Mouse (Mus musculus) hindbrain, embryonic 15.5 days (tissue): Measurements from ENCODE around the gene Kifc5b. TPM values are rescaled to one million over a fixed set of nuclear protein-coding genes. Genes with fewer than 3 reads are reported as not detected.
"Not testable (repeated sequence)": the region's sequence is repeated elsewhere in the genome, so short reads cannot be mapped to it uniquely, and the experiment has no call there.

Experiments used
- ATAC-seq: fragments of 200-750 bp; cut with Nextera tagmentation; 2 replicates; pipeline ENCODE4 v1.8.0; 2017; ENCODE audit warnings: low read depth, moderate number of reproducible peaks, moderate TSS enrichment; ENCODE audit not compliant: low FRiP score
- H3K27ac ChIP-seq: fragments of 300-500 bp; sonication (generic); replicated peaks from 2 replicates; pipeline ENCODE4 v1.5.1; 2015; ENCODE audit warnings: mild to moderate bottlenecking, inconsistent platforms
- H3K27me3 ChIP-seq: fragments of 300-500 bp; sonication (generic); 2 replicates; pipeline ENCODE4 v1.6.1; 2015; ENCODE audit warnings: control low read depth, inconsistent platforms
- H3K36me3 ChIP-seq: fragments of 300-500 bp; sonication (generic); 2 replicates; pipeline ENCODE4 v1.6.1; 2015; ENCODE audit warnings: control low read depth, inconsistent platforms
- H3K4me1 ChIP-seq: fragments of 300-500 bp; sonication (generic); replicated peaks from 2 replicates; pipeline ENCODE4 v1.6.1; 2015; ENCODE audit warnings: control low read depth, inconsistent platforms
- H3K4me2 ChIP-seq: fragments of 300-500 bp; sonication (generic); 2 replicates; pipeline ENCODE4 v1.6.1; 2015; ENCODE audit warnings: moderate library complexity, mild to moderate bottlenecking, inconsistent platforms
- H3K4me3 ChIP-seq: fragments of 300-500 bp; sonication (generic); 2 replicates; pipeline ENCODE4 v1.5.1; 2015; ENCODE audit warnings: mild to moderate bottlenecking, inconsistent platforms
- H3K9ac ChIP-seq: fragments of 300-500 bp; sonication (generic); 2 replicates; pipeline ENCODE4 v1.6.1; 2015; ENCODE audit warnings: inconsistent platforms
- H3K9me3 ChIP-seq: fragments of 300-500 bp; sonication (generic); 2 replicates; pipeline ENCODE4 v1.6.1; 2016; ENCODE audit warnings: control low read depth, inconsistent platforms
- WGBS: fragments of 180-500 bp; shearing (Covaris S2); methylation state at CpG from one replicate; pipeline ENCODE4 v1.1.7; 2015; 5-methylcytosine and 5-hydroxymethylcytosine counted together
- polyA plus RNA-seq: library from polyadenylated mRNA; unstranded; fragments of >200 nt; fragmentation: Nextera tagmentation; extraction: Ambion mirVana; gene quantifications from 2 replicates; pipeline ENCODE4 v1.2.1, GENCODE M21; 2015

Gene Kifc5b
- polyA plus RNA-seq, 1 experiment from 2014 or later = 3.7 TPM

- 31% methylated on average over 3 of the region's 3 CpGs for WGBS
Observed at GRCm38 (mm10) chr17:26887926-26888325, 29.0 kb upstream of the Kifc5b start.

GRCm38 (mm10) chr17:26892635-26893375 is 24.1 kb upstream of the Kifc5b start:
- ATAC-seq = peak; percentile 65; the same call in 1 of the 2 replicates
- Histone ChIP-seq H3K4me3 (no peak overlapping the region), H3K9ac (no peak overlapping the region), H3K9me3 (no peaks in the 10 kb centered on the region), H3K4me2 (no peak overlapping the region), H3K27me3 (peaks cover 7% of the 10 kb centered on the region), H3K4me1 (peaks cover 23% of the 10 kb centered on the region; the same call in 1 of the 2 replicates), H3K36me3 (no peaks in the 10 kb centered on the region), H3K27ac (no peak overlapping the region)
- 31% methylated on average over 16 of the region's 16 CpGs for WGBS

More at GRCm38 (mm10) chr17:26887926-26888325, 29.0 kb upstream of the Kifc5b start:
- Histone ChIP-seq H3K36me3 (no peaks in the 10 kb centered on the region), H3K9me3 (no peaks in the 10 kb centered on the region), H3K4me3 (no peak overlapping the region), H3K27ac (no peak overlapping the region), H3K4me2 (no peak overlapping the region), H3K9ac (no peak overlapping the region), H3K27me3 (no peaks in the 10 kb centered on the region; the same call in none of the 2 replicates), H3K4me1 (peaks cover 29% of the 10 kb centered on the region)
- ATAC-seq = no peak

- Histone ChIP-seq H3K4me1 (peaks cover 23% of the 10 kb centered on the region; the same call in 1 of the 2 replicates), H3K36me3 (no peaks in the 10 kb centered on the region), H3K27me3 (peaks cover 7% of the 10 kb centered on the region; the same call in 1 of the 2 replicates), H3K4me2 (no peak overlapping the region), H3K27ac (no peak overlapping the region), H3K9ac (no peak overlapping the region), H3K9me3 (no peaks in the 10 kb centered on the region), H3K4me3 (no peak overlapping the region)
- no peak for ATAC-seq
- 38% methylated on average over 6 of the region's 6 CpGs for WGBS
Observed at GRCm38 (mm10) chr17:26893492-26893891, 23.4 kb upstream of the Kifc5b start.

- H3K27ac ChIP-seq = no peak overlapping the region
- WGBS = 62% methylated on average over 6 of the region's 6 CpGs
- no peaks in the 10 kb centered on the region for H3K9me3 ChIP-seq
- no peak overlapping the region for H3K9ac ChIP-seq
- peaks cover 23% of the 10 kb centered on the region; the same call in 1 of the 2 replicates for H3K4me1 ChIP-seq
- ATAC-seq = no peak
- peaks cover 7% of the 10 kb centered on the region; the same call in 1 of the 2 replicates for H3K27me3 ChIP-seq
- H3K4me2 ChIP-seq = no peak overlapping the region
- no peak overlapping the region for H3K4me3 ChIP-seq
- no peaks in the 10 kb centered on the region for H3K36me3 ChIP-seq
Observed at GRCm38 (mm10) chr17:26894342-26894741, 22.5 kb upstream of the Kifc5b start.

- WGBS = 12% methylated on average over 10 of the region's 10 CpGs
- peaks cover 23% of the 10 kb centered on the region; the same call in 1 of the 2 replicates for H3K4me1 ChIP-seq
- no peak for ATAC-seq
Observed at GRCm38 (mm10) chr17:26895578-26895977, 21.3 kb upstream of the Kifc5b start.

GRCm38 (mm10) chr17:26900916-26901315 is 16.0 kb upstream of the Kifc5b start:
- Histone ChIP-seq H3K36me3 (no peaks in the 10 kb centered on the region), H3K27me3 (0 out of 2 replicates have a peak, but pooled peaks cover 7% of the 10 kb centered on the region), H3K27ac (no peak overlapping the region), H3K4me1 (no peaks in the 10 kb centered on the region), H3K9me3 (no peaks in the 10 kb centered on the region), H3K4me3 (no peak overlapping the region), H3K9ac (no peak overlapping the region), H3K4me2 (no peak overlapping the region)
- ATAC-seq = no peak
- WGBS = 84% methylated on average over 6 of the region's 6 CpGs

More at GRCm38 (mm10) chr17:26895578-26895977, 21.3 kb upstream of the Kifc5b start:
- H3K36me3 ChIP-seq = no peaks in the 10 kb centered on the region
- no peaks in the 10 kb centered on the region for H3K9me3 ChIP-seq
- H3K4me3 ChIP-seq = no peak overlapping the region
- H3K27ac ChIP-seq = no peak overlapping the region
- H3K4me2 ChIP-seq = no peak overlapping the region
- no peak overlapping the region for H3K9ac ChIP-seq
- H3K27me3 ChIP-seq = peaks cover 7% of the 10 kb centered on the region; the same call in 1 of the 2 replicates

- no peak overlapping the region for H3K4me3 ChIP-seq
- no peak overlapping the region for H3K27ac ChIP-seq
- H3K9ac ChIP-seq = no peak overlapping the region
- ATAC-seq = no peak
- H3K4me1 ChIP-seq = no peaks in the 10 kb centered on the region
- H3K27me3 ChIP-seq = no peaks in the 10 kb centered on the region
- no peak overlapping the region for H3K4me2 ChIP-seq
- H3K36me3 ChIP-seq = no peaks in the 10 kb centered on the region
- WGBS = 59% methylated on average over 5 of the region's 5 CpGs
- no peaks in the 10 kb centered on the region for H3K9me3 ChIP-seq
Observed at GRCm38 (mm10) chr17:26904320-26904719, 12.6 kb upstream of the Kifc5b start.

GRCm38 (mm10) chr17:26907506-26907905 is 9.4 kb upstream of the Kifc5b start:
- H3K4me2 ChIP-seq, H3K4me3 ChIP-seq, ATAC-seq, H3K9me3 ChIP-seq, H3K27me3 ChIP-seq, H3K9ac ChIP-seq, H3K27ac ChIP-seq, H3K4me1 ChIP-seq, H3K36me3 ChIP-seq: not testable (repeated sequence)
- WGBS = 67% methylated on average over 14 of the region's 15 CpGs

- Histone ChIP-seq H3K27ac (no peak overlapping the region), H3K27me3 (no peaks in the 10 kb centered on the region), H3K4me3 (no peak overlapping the region), H3K9me3 (no peaks in the 10 kb centered on the region), H3K4me2 (no peak overlapping the region), H3K36me3 (no peaks in the 10 kb centered on the region), H3K4me1 (peaks cover 5% of the 10 kb centered on the region), H3K9ac (no peak overlapping the region)
- no peak for ATAC-seq
- WGBS = 44% methylated on average over 1 of the region's 1 CpGs
Observed at GRCm38 (mm10) chr17:26915248-26915647, 1.6 kb upstream of the Kifc5b start.

GRCm38 (mm10) chr17:26917560-26917959 is 669 bp downstream of the Kifc5b start:
- not testable (repeated sequence) for ATAC-seq, H3K27me3 ChIP-seq, H3K36me3 ChIP-seq, H3K9me3 ChIP-seq, H3K4me1 ChIP-seq, H3K27ac ChIP-seq
- Histone ChIP-seq H3K9ac (peak overlapping the region; percentile 59; the same call in 1 of the 2 replicates), H3K4me2 (peak overlapping the region; percentile 87), H3K4me3 (peak overlapping the region; percentile 70)
- WGBS = under 1% methylated on average over 12 of the region's 12 CpGs

GRCm38 (mm10) chr17:26918343-26918742 is 1.5 kb downstream of the Kifc5b start:
- Histone ChIP-seq H3K4me1 (peaks cover 5% of the 10 kb centered on the region), H3K36me3 (no peaks in the 10 kb centered on the region), H3K9me3 (no peaks in the 10 kb centered on the region), H3K27ac (no peak overlapping the region), H3K4me3 (0 out of 2 replicates have a peak overlapping the region, but pooled peaks have one; percentile 5), H3K4me2 (peak overlapping the region; percentile 28; the same call in 1 of the 2 replicates), H3K9ac (no peak overlapping the region), H3K27me3 (no peaks in the 10 kb centered on the region)
- WGBS = 76% methylated on average over 2 of the region's 2 CpGs
- no peak for ATAC-seq

GRCm38 (mm10) chr17:26919516-26919915 is 2.6 kb downstream of the Kifc5b start:
- H3K4me1 ChIP-seq, H3K27ac ChIP-seq, ATAC-seq, H3K36me3 ChIP-seq, H3K4me2 ChIP-seq, H3K9me3 ChIP-seq, H3K4me3 ChIP-seq, H3K9ac ChIP-seq, H3K27me3 ChIP-seq: not testable (repeated sequence)
- 91% methylated on average over 2 of the region's 2 CpGs for WGBS
